Mouse (Mus musculus): Measurements from ENCODE around the gene Matn1.

DNA sequence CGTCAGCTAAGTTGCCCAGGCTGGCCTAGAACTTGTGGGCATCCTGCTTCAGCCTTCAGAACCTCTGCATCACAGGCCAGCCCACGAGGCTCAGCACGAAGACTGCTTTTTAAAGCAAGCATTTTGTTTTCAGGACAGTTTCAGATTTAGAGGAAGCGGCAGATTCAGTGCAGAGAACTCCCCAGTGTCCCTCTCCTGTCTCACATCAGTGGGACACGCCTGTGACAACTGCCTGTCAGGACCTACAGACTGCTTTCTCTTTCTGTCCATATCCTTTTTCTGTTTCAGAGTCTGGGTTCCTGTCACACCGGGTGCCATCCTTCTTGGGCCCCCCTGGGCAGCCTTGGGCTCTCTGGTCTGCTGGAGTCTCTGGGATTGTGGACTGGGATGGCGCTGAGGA lies 27.5 kb upstream of the Matn1 start:
- TF ChIP-seq GATA2 (IDR thresholded peaks at IDR 0.05; ENCODE audit: borderline replicate concordance, low read depth, low read length) (no peak), GATA1 (IDR thresholded peaks at IDR 0.05; ENCODE audit: borderline replicate concordance, low read length) (no peak), CTCF (IDR thresholded peaks at IDR 0.05; ENCODE audit: low read depth, low read length) (no peak)

All from G1E (cell line).